Mouse (Mus musculus) stomach, postnatal 0 days (tissue): Measurements from ENCODE around the gene Utf1. TPM values are rescaled to one million over a fixed set of nuclear protein-coding genes. Genes with fewer than 3 reads are reported as not detected.

Experiments used
- ATAC-seq: fragments of 200-750 bp; cut with Nextera tagmentation; 2 replicates; pipeline ENCODE4 v1.8.0; 2017; ENCODE audit not compliant: low FRiP score, low TSS enrichment
- DNase-seq: peaks from one replicate; pipeline ENCODE4 v3.0.0-alpha.2; 2016; ENCODE audit warnings: low spot score
- H3K27ac ChIP-seq: fragments of 300-500 bp; sonication (generic); replicated peaks from 2 replicates; pipeline ENCODE4 v1.5.1; 2014; ENCODE audit warnings: mild to moderate bottlenecking, control low read depth
- H3K27me3 ChIP-seq: fragments of 300-500 bp; sonication (generic); 2 replicates; pipeline ENCODE4 v1.6.1; 2014; ENCODE audit warnings: low read length; ENCODE audit not compliant: control insufficient read depth, insufficient read depth
- H3K36me3 ChIP-seq: fragments of 300-500 bp; sonication (generic); 2 replicates; pipeline ENCODE4 v1.6.1; 2014; ENCODE audit warnings: low read length, mixed read lengths; ENCODE audit not compliant: control insufficient read depth, insufficient read depth
- H3K4me1 ChIP-seq: fragments of 300-500 bp; sonication (generic); replicated peaks from 2 replicates; pipeline ENCODE4 v1.6.1; 2014; ENCODE audit warnings: antibody characterized with exemption; ENCODE audit not compliant: control insufficient read depth, insufficient read depth
- H3K4me2 ChIP-seq: fragments of 300-500 bp; sonication (generic); replicated peaks from 2 replicates; pipeline ENCODE4 v1.6.1; 2014; ENCODE audit warnings: low read depth, mild to moderate bottlenecking, control low read depth, moderate library complexity
- H3K4me3 ChIP-seq: fragments of 300-500 bp; sonication (generic); 2 replicates; pipeline ENCODE4 v1.5.1; 2014; ENCODE audit warnings: low read depth, low read length, control low read depth
- H3K9ac ChIP-seq: fragments of 300-500 bp; sonication (generic); 2 replicates; pipeline ENCODE4 v1.6.1; 2014; ENCODE audit warnings: mild to moderate bottlenecking, low read length, control low read depth, mixed read lengths
- H3K9me3 ChIP-seq: fragments of 300-500 bp; sonication (generic); 2 replicates; pipeline ENCODE4 v1.6.1; 2016; ENCODE audit warnings: low read length; ENCODE audit not compliant: control insufficient read depth
- CTCF ChIP-seq: IDR thresholded peaks from 2 replicates; pipeline ENCODE4 v1.5.1; 2016; ENCODE audit warnings: antibody characterized with exemption, low read depth, mild to moderate bottlenecking, moderate library complexity
- EP300 ChIP-seq: optimal IDR thresholded peaks from 2 replicates; pipeline ENCODE3; 2016; ENCODE audit warnings: antibody characterized with exemption
- WGBS: fragments of 180-500 bp; shearing (Covaris S2); extraction: QIAGEN DNeasy Blood & Tissue Kit; methylation state at CpG from one replicate; pipeline ENCODE4 v1.1.7; 2014; 5-methylcytosine and 5-hydroxymethylcytosine counted together
- polyA plus RNA-seq: library from polyadenylated mRNA; unstranded; fragments of >200 nt; fragmentation: Nextera tagmentation; extraction: Ambion mirVana; gene quantifications from 2 replicates; pipeline ENCODE4 v1.2.1, GENCODE M21; 2015

The Utf1 gene
- polyA plus RNA-seq, 1 experiment from 2014 or later = not detected

DNA sequence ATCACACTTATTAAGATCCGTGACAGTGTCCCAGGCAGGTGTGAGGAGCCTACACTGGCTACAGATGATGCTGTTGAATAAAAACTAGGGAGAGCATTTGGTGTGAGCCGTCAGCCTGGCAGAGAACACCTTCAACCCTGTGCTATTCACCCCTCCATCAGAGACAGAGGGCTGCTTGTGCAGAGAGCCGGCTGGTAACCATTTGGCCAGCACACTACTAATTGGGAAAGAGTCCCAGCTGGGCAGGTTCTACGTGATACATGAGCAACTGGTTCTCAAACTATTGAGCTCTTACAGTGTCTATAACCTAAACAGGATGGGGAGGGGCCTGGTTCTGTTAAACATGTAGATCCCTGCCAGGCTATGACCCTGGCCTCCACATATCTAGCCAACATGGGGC, 25.3 kb upstream of the Utf1 start:
- ATAC-seq = no peak
- 76% methylated on average over 4 of the region's 4 CpGs for WGBS
- no peak for DNase-seq
- Histone ChIP-seq H3K9ac (no peak overlapping the region), H3K9me3 (no peaks in the 10 kb centered on the region), H3K36me3 (no peaks in the 10 kb centered on the region), H3K27me3 (no peaks in the 10 kb centered on the region; the same call in 1 of the 2 replicates), H3K4me1 (no peaks in the 10 kb centered on the region), H3K4me3 (no peak overlapping the region), H3K27ac (no peak overlapping the region), H3K4me2 (no peak overlapping the region)
- TF ChIP-seq EP300 = no peak
- TF ChIP-seq CTCF = no peak

DNA sequence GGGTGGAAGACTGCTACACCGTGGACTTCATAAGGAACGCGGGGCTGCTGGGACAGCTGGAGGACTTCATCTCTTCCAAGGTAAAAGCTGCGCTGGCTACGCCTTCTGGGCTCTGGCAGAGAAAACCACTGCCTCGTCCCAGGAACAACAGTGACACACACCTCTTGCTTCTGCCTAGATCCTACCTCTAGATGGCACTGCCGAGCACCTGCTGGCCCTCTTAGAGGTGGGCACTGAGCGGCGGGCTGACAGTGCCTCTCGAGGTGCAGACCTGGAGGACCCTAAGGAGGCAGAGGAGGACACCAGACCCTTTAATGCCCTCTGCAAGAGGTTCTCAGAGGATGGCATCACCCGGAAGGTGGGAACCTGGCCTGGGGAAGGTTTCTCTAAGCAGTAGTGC, 12.9 kb upstream of the Utf1 start:
- Histone ChIP-seq H3K4me3 (no peak overlapping the region), H3K27ac (no peak overlapping the region), H3K4me1 (no peaks in the 10 kb centered on the region), H3K27me3 (no peaks in the 10 kb centered on the region), H3K9me3 (no peaks in the 10 kb centered on the region), H3K9ac (no peak overlapping the region), H3K36me3 (no peaks in the 10 kb centered on the region), H3K4me2 (no peak overlapping the region)
- peak; percentile 45 for DNase-seq
- ATAC-seq = peak; percentile 62
- TF ChIP-seq EP300 (no peak), CTCF (peak; percentile 81)
- 17% methylated on average over 11 of the region's 11 CpGs for WGBS

DNA sequence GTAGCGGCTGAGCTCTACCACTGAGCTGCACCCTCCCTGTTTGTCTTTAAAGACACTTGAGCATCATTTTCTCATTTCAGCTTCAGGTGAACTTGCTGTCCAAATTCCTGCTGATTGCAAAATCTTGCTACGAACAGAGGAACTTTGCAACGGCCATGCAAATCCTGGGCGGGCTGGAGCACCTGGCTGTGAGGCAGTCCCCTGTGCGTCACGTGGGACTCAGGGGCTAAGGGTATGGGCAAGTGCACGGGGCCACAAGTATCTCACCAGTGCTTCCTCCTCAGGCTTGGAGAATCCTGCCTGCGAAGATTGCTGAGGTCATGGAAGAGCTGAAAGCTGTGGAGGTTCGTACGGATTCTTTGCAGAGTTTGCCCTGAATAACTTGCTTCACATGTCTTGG, 6.9 kb upstream of the Utf1 start:
- 82% methylated on average over 10 of the region's 10 CpGs for WGBS
- Histone ChIP-seq H3K36me3 (no peaks in the 10 kb centered on the region), H3K4me2 (no peak overlapping the region), H3K27ac (no peak overlapping the region), H3K4me3 (no peak overlapping the region), H3K9me3 (no peaks in the 10 kb centered on the region), H3K4me1 (no peaks in the 10 kb centered on the region), H3K9ac (no peak overlapping the region), H3K27me3 (no peaks in the 10 kb centered on the region; the same call in 1 of the 2 replicates)
- ATAC-seq (no peak), DNase-seq (no peak)
- TF ChIP-seq CTCF (no peak), EP300 (no peak)

DNA sequence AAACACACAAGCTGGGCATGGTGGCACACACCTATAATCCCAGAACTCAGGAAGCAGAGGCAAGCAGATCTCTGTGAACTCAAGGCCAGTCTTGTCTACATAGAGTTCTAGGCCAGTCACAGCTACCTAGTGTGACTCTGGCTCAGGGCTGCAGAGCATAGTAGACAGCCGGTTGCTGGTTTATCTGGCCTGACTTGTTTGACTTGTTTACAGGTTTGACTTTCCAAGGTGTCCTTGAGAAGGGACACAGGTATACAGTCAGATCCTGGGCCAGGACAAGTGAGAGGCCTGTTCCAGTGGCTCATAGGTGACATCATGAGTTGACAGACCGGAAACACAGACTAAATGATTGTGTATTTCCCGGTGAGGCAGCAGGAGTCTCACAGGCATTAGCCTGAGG, 6.5 kb upstream of the Utf1 start:
- Histone ChIP-seq H3K36me3 (no peaks in the 10 kb centered on the region), H3K9ac (no peak overlapping the region), H3K27me3 (no peaks in the 10 kb centered on the region; the same call in 1 of the 2 replicates), H3K4me2 (no peak overlapping the region), H3K9me3 (no peaks in the 10 kb centered on the region), H3K4me3 (no peak overlapping the region), H3K27ac (no peak overlapping the region), H3K4me1 (no peaks in the 10 kb centered on the region)
- ATAC-seq = peak; percentile 81
- no peak for DNase-seq
- TF ChIP-seq EP300 (no peak), CTCF (no peak)
- WGBS = 56% methylated on average over 3 of the region's 3 CpGs

DNA sequence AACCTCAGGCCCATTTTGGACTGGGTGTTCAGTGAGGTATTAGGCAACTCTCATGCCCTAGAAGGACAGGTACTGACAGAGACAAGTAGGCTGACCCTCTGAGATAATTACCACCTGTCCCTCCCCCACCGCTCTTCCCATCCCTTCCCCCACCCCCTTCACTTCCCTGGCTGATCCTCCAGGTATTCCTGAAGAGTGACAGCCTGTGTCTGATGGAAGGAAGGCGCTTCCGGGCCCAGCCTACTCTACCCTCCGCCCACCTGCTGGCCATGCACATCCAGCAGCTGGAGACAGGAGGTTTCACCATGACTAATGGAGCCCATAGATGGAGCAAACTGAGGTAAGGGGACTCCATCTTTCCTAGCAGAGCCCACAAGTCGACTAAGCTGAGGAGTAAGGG, 5.8 kb upstream of the Utf1 start:
- Histone ChIP-seq H3K9ac (no peak overlapping the region), H3K27ac (no peak overlapping the region), H3K9me3 (no peaks in the 10 kb centered on the region), H3K4me3 (no peak overlapping the region), H3K27me3 (no peaks in the 10 kb centered on the region; the same call in none of the 2 replicates), H3K36me3 (no peaks in the 10 kb centered on the region), H3K4me1 (no peaks in the 10 kb centered on the region), H3K4me2 (no peak overlapping the region)
- ATAC-seq (no peak), DNase-seq (no peak)
- 58% methylated on average over 5 of the region's 5 CpGs for WGBS
- TF ChIP-seq EP300 = no peak

DNA sequence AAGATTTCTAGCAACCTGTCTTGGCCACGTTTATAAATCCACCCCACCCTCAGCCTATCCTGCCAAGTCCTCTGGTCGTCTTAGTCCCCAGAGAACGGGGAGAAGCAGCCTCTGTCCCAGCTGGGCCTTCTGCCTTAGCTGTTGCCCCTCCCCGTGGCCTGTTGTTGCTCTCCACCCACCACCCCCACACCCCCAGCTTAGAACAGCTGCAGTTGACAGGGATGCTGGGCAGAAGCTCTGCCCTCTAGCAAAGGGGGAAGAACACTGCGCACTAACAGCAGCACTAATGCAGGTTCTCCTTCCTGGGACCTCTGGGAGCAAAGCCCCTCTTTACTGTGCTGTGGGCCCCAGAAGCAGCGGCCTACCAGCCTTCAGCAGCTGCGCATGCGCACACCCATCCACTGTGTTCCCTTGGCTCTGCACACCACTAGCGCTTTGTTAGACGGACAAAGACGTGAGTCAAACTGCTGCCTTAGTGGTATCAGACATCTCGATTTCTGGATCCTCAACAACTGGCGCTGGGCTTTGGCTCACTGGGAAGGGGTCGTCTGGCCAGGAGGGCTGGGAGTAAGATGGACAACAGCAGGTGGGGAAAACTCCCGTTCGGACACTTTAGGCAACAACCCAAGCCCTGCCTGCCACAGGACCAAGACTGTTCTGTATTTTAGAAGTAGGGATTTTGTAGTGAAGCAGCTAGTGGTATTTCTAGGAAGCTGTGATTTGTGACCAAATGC, 2.9 kb upstream of the Utf1 start:
- Histone ChIP-seq H3K4me3 (no peak overlapping the region), H3K9ac (no peak overlapping the region), H3K27ac (no peak overlapping the region), H3K4me2 (no peak overlapping the region), H3K9me3 (no peaks in the 10 kb centered on the region), H3K4me1 (no peaks in the 10 kb centered on the region), H3K27me3 (peaks cover 6% of the 10 kb centered on the region), H3K36me3 (no peaks in the 10 kb centered on the region)
- DNase-seq (no peak), ATAC-seq (no peak)
- 59% methylated on average over 16 of the region's 16 CpGs for WGBS
- no peak for TF ChIP-seq EP300
- TF ChIP-seq CTCF = no peak
